9 mouse cellular contexts compared by ENCODE assay signal in the genomic region with DNA sequence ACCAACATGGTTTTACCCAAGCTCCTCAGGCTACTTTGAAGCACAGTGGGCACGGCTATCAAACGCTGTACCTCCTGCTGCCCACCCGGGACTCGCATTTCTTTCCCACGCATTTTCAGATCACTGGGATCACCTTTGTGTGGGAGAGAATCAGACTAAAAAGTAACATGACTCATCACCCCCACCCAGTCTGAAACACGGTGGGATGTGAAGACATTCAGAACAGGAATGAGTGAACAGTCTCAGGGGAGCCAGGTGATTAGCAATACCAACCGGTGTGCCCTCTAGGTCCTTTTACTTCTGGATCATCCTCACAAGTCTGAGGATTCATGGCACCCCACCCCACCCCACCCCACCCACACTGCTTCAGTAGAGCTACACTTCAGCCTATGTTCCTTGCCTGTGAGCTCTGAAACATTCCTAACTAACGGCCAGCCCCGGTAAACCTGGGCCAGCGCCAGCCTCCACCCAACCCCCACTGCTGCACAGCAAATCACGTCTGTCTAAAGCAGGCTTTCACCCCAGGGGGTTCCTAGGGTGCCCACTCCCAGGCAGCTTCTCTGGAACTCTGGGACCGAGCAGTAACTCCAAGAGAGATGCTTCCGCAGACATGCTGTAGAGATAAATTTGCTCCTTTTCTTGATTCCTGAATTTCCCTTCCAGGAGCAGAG. TPM values are rescaled to one million over a fixed set of nuclear protein-coding genes. Genes with fewer than 3 reads are reported as not detected.
DNase-seq lines count a peak whose midpoint lies in the region; ATAC-seq and TF ChIP-seq lines count a peak whose summit lies in the region.
"Had no signal": no experiment of that assay in that cellular context is flagged by ENCODE, and none has a peak within 500 bp of the region (broad histone marks: within the 10 kb centered on the region; RNA-seq: fewer than 3 reads in every experiment).

No protein-coding gene starts in this region.

- DNase-seq in cerebellum, adult 2 months = peak; percentile 10 to 13
- DNase-seq in cerebellum, adult 9-11 months = no peak
- no peak for DNase-seq in lung, adult 18-20 months
- no peak for DNase-seq in ovary, postnatal 10 days (ENCODE audit: low spot score)
- DNase-seq in T-cell, adult 2 months (ENCODE audit: low spot score) = no peak

- peak overlapping the region; percentile 79 for H3K4me3 ChIP-seq in cerebellum, adult 2 months (replicated peaks; ENCODE audit: insufficient read depth, low read depth, low read length)
- H3K4me3 ChIP-seq in lung, embryonic 15.5 days = no peak overlapping the region
- peak overlapping the region; percentile 38; the same call in 1 of the 2 replicates for H3K4me3 ChIP-seq in intestine, postnatal 0 days (ENCODE audit: low read depth, low read length)
- H3K4me3 ChIP-seq in neural tube, embryonic 13.5 days = peak overlapping the region; percentile 77

- no peak overlapping the region for H3K27ac ChIP-seq in cerebellum, adult 2 months (ENCODE audit: insufficient read depth, low read length)
- H3K27ac ChIP-seq in lung, embryonic 15.5 days = no peak overlapping the region
- no peak overlapping the region for H3K27ac ChIP-seq in intestine, postnatal 0 days (ENCODE audit: low read depth, low read length)
- H3K27ac ChIP-seq in neural tube, embryonic 13.5 days (replicated peaks) = peak overlapping the region; percentile 89
- H3K27ac ChIP-seq: macrophage had no signal

- TF ChIP-seq POLR2A in cerebellum, adult 2 months (IDR thresholded peaks at IDR 0.05; ENCODE audit: borderline replicate concordance, insufficient read depth, low read length) = no peak

- H3K9ac ChIP-seq in lung, embryonic 15.5 days = no peak overlapping the region
- H3K9ac ChIP-seq in intestine, postnatal 0 days (ENCODE audit: low read depth, low read length) = no peak overlapping the region
- peak overlapping the region; percentile 81 for H3K9ac ChIP-seq in neural tube, embryonic 13.5 days

- no peak for TF ChIP-seq CTCF in cerebellum, adult 2 months (IDR thresholded peaks at IDR 0.05; ENCODE audit: borderline replicate concordance, insufficient read depth, low read depth, low read length)
- TF ChIP-seq CTCF in intestine, postnatal 0 days (IDR thresholded peaks at IDR 0.05; ENCODE audit: low read depth) = no peak

- H3K27me3 ChIP-seq in cerebellum, adult 2 months (ENCODE audit: control insufficient read depth, insufficient read depth, low read length) = no peaks in the 10 kb centered on the region
- H3K27me3 ChIP-seq in lung, embryonic 15.5 days = peaks cover 57% of the 10 kb centered on the region
- peaks cover 37% of the 10 kb centered on the region for H3K27me3 ChIP-seq in intestine, postnatal 0 days (replicated peaks; ENCODE audit: control insufficient read depth, insufficient read depth, low read length)
- no peaks in the 10 kb centered on the region for H3K27me3 ChIP-seq in neural tube, embryonic 13.5 days

- peak overlapping the region; percentile 91 for H3K4me2 ChIP-seq in lung, embryonic 15.5 days
- H3K4me2 ChIP-seq in intestine, postnatal 0 days (replicated peaks; ENCODE audit: low read depth) = peak overlapping the region; percentile 70
- H3K4me2 ChIP-seq in neural tube, embryonic 13.5 days = peak overlapping the region; percentile 68

- no peaks in the 10 kb centered on the region for H3K36me3 ChIP-seq in lung, embryonic 15.5 days
- no peaks in the 10 kb centered on the region for H3K36me3 ChIP-seq in intestine, postnatal 0 days (ENCODE audit: control insufficient read depth, insufficient read depth)
- no peaks in the 10 kb centered on the region for H3K36me3 ChIP-seq in neural tube, embryonic 13.5 days

- no peaks in the 10 kb centered on the region for H3K9me3 ChIP-seq in lung, embryonic 15.5 days
- no peaks in the 10 kb centered on the region for H3K9me3 ChIP-seq in intestine, postnatal 0 days (ENCODE audit: control insufficient read depth)
- no peaks in the 10 kb centered on the region for H3K9me3 ChIP-seq in neural tube, embryonic 13.5 days

- no peaks in the 10 kb centered on the region for H3K4me1 ChIP-seq in cerebellum, adult 2 months (ENCODE audit: control insufficient read depth, insufficient read depth, low read length)
- peaks cover 29% of the 10 kb centered on the region for H3K4me1 ChIP-seq in lung, embryonic 15.5 days
- H3K4me1 ChIP-seq in intestine, postnatal 0 days (replicated peaks; ENCODE audit: control insufficient read depth, insufficient read depth, low read length) = no peaks in the 10 kb centered on the region
- peaks cover 23% of the 10 kb centered on the region for H3K4me1 ChIP-seq in neural tube, embryonic 13.5 days (replicated peaks)

- ATAC-seq in lung, embryonic 15.5 days (ENCODE audit: borderline replicate concordance, extremely low read depth, low FRiP score, low TSS enrichment) = no peak
- ATAC-seq in intestine, postnatal 0 days = no peak
- ATAC-seq in neural tube, embryonic 13.5 days (ENCODE audit: low read depth) = no peak

- WGBS in cerebellum, adult 2 months = 15% methylated on average over 13 of the region's 13 CpGs
- 17% methylated on average over 13 of the region's 13 CpGs for WGBS in lung, embryonic 15.5 days
- WGBS in intestine, postnatal 0 days = 22% methylated on average over 13 of the region's 13 CpGs
- 8% methylated on average over 13 of the region's 13 CpGs for WGBS in neural tube, embryonic 13.5 days

RNA-seq across cellular contexts. Expression of gene Fat3, which starts 1.7 kb away (rescaled TPM):
- polyA plus RNA-seq in cerebellum, adult 2 months (2012; rRNA removed) = 10.5 and 10.6 TPM in 2 replicates
- 0.43 and 0.44 TPM in 2 replicates for polyA plus RNA-seq in lung, embryonic 15.5 days (2015; fragmentation: Nextera tagmentation; extraction: Ambion mirVana)
- 0.20 and 0.21 TPM in 2 replicates for polyA plus RNA-seq in intestine, postnatal 0 days (2015; fragmentation: Nextera tagmentation; extraction: Ambion mirVana)
- 11.3 and 12.1 TPM in 2 replicates for polyA plus RNA-seq in neural tube, embryonic 13.5 days (2015; fragmentation: Nextera tagmentation; extraction: Ambion mirVana)

Comparison
In these comparisons a context has a peak if more than half of its experiments do, and no peak if none do; other contexts are left out.
1. DNase-seq: peak in cerebellum, adult 2 months (2 of 2); none in cerebellum, adult 9-11 months (single experiment), lung, adult 18-20 months (0 of 2), ovary, postnatal 10 days (single experiment) and T-cell, adult 2 months (single experiment).
2. Peak in every context shown above with its lines, with median percentiles within 50 percentile points of each other: H3K4me2 ChIP-seq.